Mouse (Mus musculus): ENCODE data around the gene Prdm2. TPM values are rescaled to one million over a fixed set of nuclear protein-coding genes. Genes with fewer than 3 reads are reported as not detected.

The Prdm2 gene
- total RNA-seq, 1 experiment, result 11.0 TPM

DNA sequence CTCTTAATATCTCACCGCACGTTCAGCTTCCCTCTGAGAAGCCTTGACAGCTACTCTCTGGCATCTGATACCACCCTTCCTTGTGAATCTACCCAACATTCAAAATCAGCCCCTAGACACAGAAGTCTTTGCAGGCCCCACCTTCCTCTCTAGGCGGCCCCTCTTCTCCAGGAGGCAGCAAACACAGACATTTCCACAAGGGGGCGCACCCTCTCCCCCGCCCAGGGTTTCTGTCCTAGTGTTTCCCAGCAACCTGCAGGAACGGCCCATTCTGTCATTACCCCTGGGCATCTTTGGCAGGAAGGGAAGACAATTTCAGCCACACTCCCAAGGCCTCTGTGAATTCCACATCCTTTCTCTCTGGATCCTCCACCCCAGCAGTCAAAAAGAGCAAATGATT is 99.8 kb downstream of the Prdm2 start:
- Histone ChIP-seq H3K36me3 (ENCODE audit: control insufficient read depth, insufficient read depth, low read length, poor library complexity, severe bottlenecking) (no peaks in the 10 kb centered on the region; the same call in 1 of the 2 replicates), H3K4me3 (ENCODE audit: insufficient read depth in 1 of 2, low read depth in 1 of 2, low read length in 2 of 2, poor library complexity in 1 of 2, severe bottlenecking in 1 of 2) (no peak overlapping the region), H3K27ac (ENCODE audit: insufficient read depth, low read depth, low read length, poor library complexity, severe bottlenecking) (no peak overlapping the region), H3K9me3 (ENCODE audit: control insufficient read depth, insufficient read depth, low read depth, low read length) (no peaks in the 10 kb centered on the region), H3K4me1 (ENCODE audit: control insufficient read depth in 2 of 2, insufficient read depth in 2 of 2, low read length in 2 of 2, poor library complexity in 1 of 2) (peaks cover 0 to 2% of the 10 kb centered on the region in 2 experiments; a peak in 1 of 4 replicates), H3K9ac (ENCODE audit: insufficient read depth, low read depth, low read length, poor library complexity, severe bottlenecking) (no peak overlapping the region)
- TF ChIP-seq MAFK (IDR thresholded peaks at IDR 0.05; ENCODE audit: insufficient read depth, low read depth, low read length) (no peak), ZC3H11A (IDR thresholded peaks at IDR 0.05; ENCODE audit: borderline replicate concordance, low read depth, low read length) (0 out of 2 replicates have a peak, but pooled peaks have one; percentile 34)
- peak; percentile 78 for DNase-seq (ENCODE audit: low read depth, low spot score)
- in situ Hi-C loops (cut with MboI; ENCODE audit: low sequenced_read_pairs in 2 of 2, unreplicated experiment in 2 of 2), result no loop called here

DNA sequence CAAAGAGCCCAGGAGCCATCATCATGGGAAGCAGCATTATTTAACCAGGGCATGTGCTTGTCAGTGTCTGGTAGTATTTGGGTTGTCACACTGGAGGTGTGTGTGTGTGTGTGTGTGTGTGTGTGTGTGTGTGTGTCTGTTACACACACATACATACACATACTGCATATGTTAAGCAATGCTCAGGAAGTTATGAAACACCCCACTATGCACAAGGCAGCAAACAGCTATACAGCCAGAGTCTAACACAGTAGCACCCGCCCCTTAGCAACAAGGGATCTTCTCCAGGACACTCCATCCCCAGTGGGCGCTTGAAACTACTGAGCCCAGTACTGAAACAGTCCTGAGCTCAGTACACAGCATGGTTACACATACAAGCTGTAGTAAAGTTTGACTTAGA is 100.4 kb downstream of the Prdm2 start:
- peaks cover 0 to 2% of the 10 kb centered on the region in 2 experiments; a peak in 1 of 4 replicates for H3K4me1 ChIP-seq (ENCODE audit: control insufficient read depth in 2 of 2, insufficient read depth in 2 of 2, low read length in 2 of 2, poor library complexity in 1 of 2)
- TF ChIP-seq HCFC1 (IDR thresholded peaks at IDR 0.05; ENCODE audit: borderline replicate concordance, insufficient read depth, low read length), result no peak
- no peak overlapping the region for H3K27ac ChIP-seq (ENCODE audit: insufficient read depth, low read depth, low read length, poor library complexity, severe bottlenecking)
- H3K4me3 ChIP-seq (ENCODE audit: insufficient read depth in 1 of 2, low read depth in 1 of 2, low read length in 2 of 2, poor library complexity in 1 of 2, severe bottlenecking in 1 of 2), result no peak overlapping the region
- H3K9me3 ChIP-seq (ENCODE audit: control insufficient read depth, insufficient read depth, low read depth, low read length), result no peaks in the 10 kb centered on the region
- in situ Hi-C loops (cut with MboI; ENCODE audit: low sequenced_read_pairs in 2 of 2, unreplicated experiment in 2 of 2), result no loop called here
- H3K36me3 ChIP-seq (ENCODE audit: control insufficient read depth, insufficient read depth, low read length, poor library complexity, severe bottlenecking), result no peaks in the 10 kb centered on the region; the same call in 1 of the 2 replicates
- no peak overlapping the region for H3K9ac ChIP-seq (ENCODE audit: insufficient read depth, low read depth, low read length, poor library complexity, severe bottlenecking)
- DNase-seq (ENCODE audit: low read depth, low spot score), result no peak

DNA sequence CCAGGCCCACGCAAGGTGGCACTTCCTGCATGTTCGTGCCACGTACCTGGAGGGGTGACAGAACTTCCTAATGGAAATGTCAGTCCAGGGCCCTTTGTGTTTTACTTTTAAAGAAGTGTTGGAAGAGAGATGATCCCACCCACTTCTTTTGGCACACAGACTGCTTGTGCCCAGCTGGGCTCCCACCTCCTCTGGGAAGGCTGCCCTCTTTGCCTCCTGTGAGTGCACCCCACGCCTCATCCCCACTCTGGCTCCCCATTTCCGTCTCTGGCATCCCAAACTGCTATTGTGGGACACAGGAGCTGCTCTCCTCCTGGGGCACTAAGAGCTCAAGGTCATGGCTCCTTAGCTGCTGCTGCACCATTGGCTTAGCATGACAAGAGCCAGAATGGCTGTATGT is 100.9 kb downstream of the Prdm2 start:
- no peak overlapping the region for H3K9ac ChIP-seq (ENCODE audit: insufficient read depth, low read depth, low read length, poor library complexity, severe bottlenecking)
- no peaks in the 10 kb centered on the region for H3K9me3 ChIP-seq (ENCODE audit: control insufficient read depth, insufficient read depth, low read depth, low read length)
- in situ Hi-C loops (cut with MboI; ENCODE audit: low sequenced_read_pairs in 2 of 2, unreplicated experiment in 2 of 2), result no loop called here
- no peaks in the 10 kb centered on the region; the same call in 1 of the 2 replicates for H3K36me3 ChIP-seq (ENCODE audit: control insufficient read depth, insufficient read depth, low read length, poor library complexity, severe bottlenecking)
- H3K4me3 ChIP-seq (ENCODE audit: insufficient read depth in 1 of 2, low read depth in 1 of 2, low read length in 2 of 2, poor library complexity in 1 of 2, severe bottlenecking in 1 of 2), result no peak overlapping the region
- TF ChIP-seq MAFK (IDR thresholded peaks at IDR 0.05; ENCODE audit: insufficient read depth, low read depth, low read length), result no peak
- no peak for TF ChIP-seq CHD2 (IDR thresholded peaks at IDR 0.05; ENCODE audit: low read depth, low read length)
- no peak for TF ChIP-seq HCFC1 (IDR thresholded peaks at IDR 0.05; ENCODE audit: borderline replicate concordance, insufficient read depth, low read length)
- no peak for TF ChIP-seq ZNF384 (IDR thresholded peaks at IDR 0.05; ENCODE audit: low read depth, low read length)
- TF ChIP-seq ZC3H11A (IDR thresholded peaks at IDR 0.05; ENCODE audit: borderline replicate concordance, low read depth, low read length), result no peak
- H3K27ac ChIP-seq (ENCODE audit: insufficient read depth, low read depth, low read length, poor library complexity, severe bottlenecking), result no peak overlapping the region
- no peak for DNase-seq (ENCODE audit: low read depth, low spot score)
- peaks cover 1 to 4% of the 10 kb centered on the region in 2 experiments; a peak in 2 of 4 replicates for H3K4me1 ChIP-seq (ENCODE audit: control insufficient read depth in 2 of 2, insufficient read depth in 2 of 2, low read length in 2 of 2, poor library complexity in 1 of 2)

DNA sequence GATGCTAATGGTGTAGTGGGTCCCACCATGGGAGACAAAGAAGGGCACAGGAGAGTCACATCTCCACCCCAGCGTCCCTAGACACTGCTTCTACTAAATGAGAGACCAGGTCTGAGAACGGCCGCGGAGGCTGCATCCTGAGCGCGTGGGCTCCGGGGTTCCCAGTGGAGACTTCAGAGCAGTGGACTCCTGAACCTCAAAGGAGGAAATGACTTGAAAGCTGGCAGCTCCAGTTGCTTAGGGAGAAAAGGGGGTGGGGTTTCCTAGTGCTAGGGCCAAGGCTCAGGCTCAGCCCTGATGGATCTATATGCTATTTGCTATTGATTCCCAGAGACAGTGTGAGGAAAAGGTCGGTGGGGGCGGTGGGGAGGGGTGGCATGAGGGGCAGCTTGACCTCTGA is 104.2 kb downstream of the Prdm2 start:
- Histone ChIP-seq H3K9me3 (ENCODE audit: control insufficient read depth, insufficient read depth, low read depth, low read length) (no peaks in the 10 kb centered on the region), H3K9ac (ENCODE audit: insufficient read depth, low read depth, low read length, poor library complexity, severe bottlenecking) (no peak overlapping the region), H3K36me3 (ENCODE audit: control insufficient read depth, insufficient read depth, low read length, poor library complexity, severe bottlenecking) (no peaks in the 10 kb centered on the region; the same call in 1 of the 2 replicates), H3K27ac (ENCODE audit: insufficient read depth, low read depth, low read length, poor library complexity, severe bottlenecking) (no peak overlapping the region), H3K4me1 (ENCODE audit: control insufficient read depth in 2 of 2, insufficient read depth in 2 of 2, low read length in 2 of 2, poor library complexity in 1 of 2) (peaks cover 3 to 4% of the 10 kb centered on the region in 2 experiments; a peak in 1 of 4 replicates), H3K4me3 (ENCODE audit: insufficient read depth in 1 of 2, low read depth in 1 of 2, low read length in 2 of 2, poor library complexity in 1 of 2, severe bottlenecking in 1 of 2) (no peak overlapping the region)
- DNase-seq (ENCODE audit: low read depth, low spot score), result no peak
- TF ChIP-seq ZC3H11A (IDR thresholded peaks at IDR 0.05; ENCODE audit: borderline replicate concordance, low read depth, low read length) (no peak), MAFK (IDR thresholded peaks at IDR 0.05; ENCODE audit: insufficient read depth, low read depth, low read length) (no peak), ZNF384 (IDR thresholded peaks at IDR 0.05; ENCODE audit: low read depth, low read length) (no peak), HCFC1 (IDR thresholded peaks at IDR 0.05; ENCODE audit: borderline replicate concordance, insufficient read depth, low read length) (no peak), CHD2 (IDR thresholded peaks at IDR 0.05; ENCODE audit: low read depth, low read length) (no peak)
- in situ Hi-C loops (cut with MboI; ENCODE audit: low sequenced_read_pairs in 2 of 2, unreplicated experiment in 2 of 2), result no loop called here

DNA sequence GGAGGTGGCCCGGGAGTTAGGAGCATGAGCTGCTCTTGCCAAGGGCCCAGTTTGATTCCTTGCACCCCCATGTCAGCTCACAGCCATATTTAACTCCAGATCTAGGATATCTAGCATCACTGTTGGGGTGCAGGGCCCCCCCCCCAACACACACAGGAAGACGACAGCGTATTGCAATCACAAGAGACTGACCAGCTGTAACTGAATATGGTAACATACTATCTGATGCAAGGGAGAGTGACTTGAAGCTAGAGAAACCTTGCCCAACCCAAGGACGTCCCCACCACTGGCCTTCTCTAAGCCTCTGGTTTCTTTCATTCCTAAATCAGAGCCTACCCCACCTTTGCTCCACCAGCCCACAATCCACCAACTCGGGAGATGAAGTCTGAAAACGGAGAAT is 105.8 kb downstream of the Prdm2 start:
- H3K36me3 ChIP-seq (ENCODE audit: control insufficient read depth, insufficient read depth, low read length, poor library complexity, severe bottlenecking), result no peaks in the 10 kb centered on the region; the same call in 1 of the 2 replicates
- no peak overlapping the region for H3K27ac ChIP-seq (ENCODE audit: insufficient read depth, low read depth, low read length, poor library complexity, severe bottlenecking)
- H3K9me3 ChIP-seq (ENCODE audit: control insufficient read depth, insufficient read depth, low read depth, low read length), result no peaks in the 10 kb centered on the region
- no peak for TF ChIP-seq ZC3H11A (IDR thresholded peaks at IDR 0.05; ENCODE audit: borderline replicate concordance, low read depth, low read length)
- no peak for TF ChIP-seq MAFK (IDR thresholded peaks at IDR 0.05; ENCODE audit: insufficient read depth, low read depth, low read length)
- TF ChIP-seq CHD2 (IDR thresholded peaks at IDR 0.05; ENCODE audit: low read depth, low read length), result no peak
- no peak for TF ChIP-seq HCFC1 (IDR thresholded peaks at IDR 0.05; ENCODE audit: borderline replicate concordance, insufficient read depth, low read length)
- no peak for TF ChIP-seq ZNF384 (IDR thresholded peaks at IDR 0.05; ENCODE audit: low read depth, low read length)
- DNase-seq (ENCODE audit: low read depth, low spot score), result no peak
- H3K4me1 ChIP-seq (ENCODE audit: control insufficient read depth in 2 of 2, insufficient read depth in 2 of 2, low read length in 2 of 2, poor library complexity in 1 of 2), result peaks cover 3 to 4% of the 10 kb centered on the region in 2 experiments; a peak in 1 of 4 replicates
- in situ Hi-C loops (cut with MboI; ENCODE audit: low sequenced_read_pairs in 2 of 2, unreplicated experiment in 2 of 2), result no loop called here
- H3K4me3 ChIP-seq (ENCODE audit: insufficient read depth in 1 of 2, low read depth in 1 of 2, low read length in 2 of 2, poor library complexity in 1 of 2, severe bottlenecking in 1 of 2), result no peak overlapping the region
- H3K9ac ChIP-seq (ENCODE audit: insufficient read depth, low read depth, low read length, poor library complexity, severe bottlenecking), result no peak overlapping the region
